Mouse (Mus musculus): ENCODE data around the gene Rgs9bp.
"Not testable (repeated sequence)": the region's sequence is repeated elsewhere in the genome, so short reads cannot be mapped to it uniquely, and the experiment has no call there.

The Rgs9bp gene

DNA sequence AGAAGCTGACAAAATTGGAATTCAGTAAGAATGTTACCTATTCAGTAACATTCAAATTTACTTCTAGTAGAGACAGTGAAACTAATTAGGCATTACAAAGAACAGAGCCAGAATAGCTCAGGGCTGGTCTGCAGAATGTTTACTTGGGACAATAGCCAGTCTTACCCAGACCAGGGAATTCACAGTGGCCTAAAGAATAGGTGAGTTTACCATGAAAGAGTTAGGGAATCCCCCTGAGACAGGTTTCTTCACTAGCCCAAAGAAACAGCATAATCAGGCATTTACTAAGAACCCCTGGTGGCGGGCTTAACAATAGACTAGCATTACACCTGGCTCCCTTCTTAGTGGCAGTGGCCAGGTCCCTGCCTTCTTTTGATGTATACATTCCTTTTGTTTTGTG is 54.8 kb downstream of the Rgs9bp start:
- DNase-seq (ENCODE audit: low spot score in 2 of 2): not testable (repeated sequence)

GRCm38 (mm10) chr7:35530026-35530425 is 55.4 kb downstream of the Rgs9bp start:
- no peak for DNase-seq (ENCODE audit: low spot score in 2 of 2)

Measured in spleen, postnatal 14 days (tissue).